Mouse (Mus musculus) mouse embryonic stem cell (cell line): ENCODE measurements around the gene Olfr890.
"Not testable (repeated sequence)": the region's sequence is repeated elsewhere in the genome, so short reads cannot be mapped to it uniquely, and the experiment has no call there.

Source experiments
- in situ Hi-C, 2 experiments: fragments of 300-500 bp; cut with MboI; formaldehyde crosslinking; loops; 1 replicate in 1 of 2; 3 replicates in 1 of 2; pipeline ENCODE4 v1.14.3; 2019 to 2020; ENCODE audit warnings: low sequenced_read_pairs in 2 of 2, low pct_unique_long_range_greater_than_20kb in 1 of 2, mixed read lengths in 1 of 2; ENCODE audit not compliant: unreplicated experiment in 1 of 2

Olfr890 gene

DNA sequence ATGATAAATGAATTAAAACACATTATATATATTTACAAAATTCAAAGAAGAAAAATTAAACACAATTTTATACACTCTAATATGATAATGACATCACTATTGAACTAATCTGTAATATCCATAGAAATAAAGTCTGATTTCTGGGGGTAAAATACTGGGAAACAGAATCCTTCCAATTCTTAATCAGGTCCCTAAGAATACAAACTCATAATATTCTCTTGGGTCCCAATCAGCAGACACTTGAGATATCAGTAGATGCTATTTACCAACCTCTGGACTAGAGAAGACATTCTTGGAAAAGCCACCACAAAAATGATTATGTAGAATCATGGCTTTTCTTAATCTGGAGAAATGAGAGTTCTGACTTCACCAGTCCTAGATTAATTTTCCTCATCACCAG lies at the start of gene Olfr890:
TSS of gene Olfr890 (plus strand) at position 301 of the 400 bp plus-strand sequence.
- in situ Hi-C loops, result no loop called here

DNA sequence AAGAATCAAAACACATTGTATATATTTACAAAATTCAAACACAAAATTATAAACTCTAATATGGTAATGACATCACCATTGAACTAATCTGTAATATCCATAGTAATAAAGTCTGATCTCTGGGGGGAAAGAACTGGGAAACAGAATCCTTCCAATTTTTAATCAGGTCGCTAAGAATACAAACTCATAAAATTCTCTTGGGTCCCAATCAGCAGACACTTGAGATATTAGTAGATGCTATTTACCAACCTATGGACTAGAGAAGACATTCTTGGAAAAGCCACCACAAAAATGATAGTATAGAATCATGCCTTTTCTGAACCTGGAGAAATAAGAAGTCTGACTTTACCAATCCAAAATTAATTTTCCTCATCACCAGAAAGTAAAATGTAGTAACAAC lies 34.5 kb upstream of the Olfr890 start, which contains the start of gene Olfr888:
TSS of gene Olfr888 (plus strand) at position 301 of the 400 bp plus-strand sequence.
- in situ Hi-C loops, result no loop called here

DNA sequence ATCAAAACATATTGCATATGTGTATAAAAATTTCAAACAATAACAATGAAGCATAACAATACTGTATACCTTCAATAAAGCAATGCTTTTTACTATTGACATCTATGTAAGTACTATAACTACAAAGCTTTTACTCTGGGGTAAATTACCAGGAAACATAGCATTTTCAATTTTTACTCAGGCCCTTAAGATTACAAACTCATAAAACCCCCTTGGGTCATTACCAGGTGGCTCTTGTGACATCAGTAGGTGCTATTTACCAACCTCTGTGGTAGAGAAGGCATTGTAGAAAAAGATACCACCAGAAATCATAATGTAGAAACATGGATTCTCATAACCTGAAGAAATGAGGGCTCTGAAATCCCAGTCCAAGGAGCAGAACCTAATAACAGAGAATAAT lies 27.4 kb upstream of the Olfr890 start, which contains the start of gene Olfr889:
TSS of gene Olfr889 (plus strand) at position 301 of the 400 bp plus-strand sequence.
- in situ Hi-C loops, result no loop called here

DNA sequence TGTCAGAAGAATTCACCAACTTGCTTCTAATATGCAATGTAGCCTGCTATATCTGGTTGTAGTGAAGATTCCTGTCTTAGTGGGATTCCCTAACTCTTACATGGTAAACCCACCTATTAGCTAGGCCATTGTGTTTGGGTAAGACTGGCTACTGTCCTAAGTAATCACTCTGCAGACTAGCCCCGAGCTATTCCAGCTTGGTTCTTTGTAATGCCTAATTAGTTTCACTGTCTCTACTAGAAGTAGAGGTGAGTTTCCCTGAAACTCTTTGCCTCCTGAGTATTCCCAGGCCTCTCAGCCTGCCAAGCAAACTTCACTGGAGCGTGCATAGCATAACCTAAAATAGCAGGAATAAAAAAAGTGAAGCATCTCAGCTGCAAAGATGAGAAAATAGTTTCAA lies 26.0 kb downstream of the Olfr890 start:
- in situ Hi-C loops, result not testable (repeated sequence)

DNA sequence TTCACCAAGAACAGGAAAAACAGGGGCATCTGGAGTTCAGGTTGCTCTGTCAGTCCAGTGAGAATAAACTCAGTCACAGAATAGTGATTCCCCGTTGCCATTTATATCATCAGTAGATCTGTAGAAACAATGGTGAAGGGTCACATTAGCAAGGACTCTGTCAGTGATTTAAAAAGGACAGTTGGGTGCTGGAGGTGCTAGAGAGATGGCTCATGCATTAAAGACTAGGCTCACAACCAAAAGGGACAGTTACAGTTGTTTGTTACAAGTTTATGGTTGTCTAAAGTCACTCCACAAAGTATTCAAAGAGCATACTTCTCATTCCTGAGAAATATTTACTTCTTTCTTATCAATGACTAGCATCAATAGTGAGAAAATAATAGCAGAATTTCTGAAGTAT lies 38.4 kb downstream of the Olfr890 start, which contains the start of gene Olfr891:
TSS of gene Olfr891 (minus strand) at position 101 of the 400 bp plus-strand sequence.
- in situ Hi-C loops, result no loop called here
